Mouse (Mus musculus): ENCODE measurements at regions not wholly inside any gene's neighbourhood (a gene's known extent, or its start where the extent isn't known, plus 50 kb on each side); places are given as distances from the start of the nearest gene placed in this dataset.

DNA sequence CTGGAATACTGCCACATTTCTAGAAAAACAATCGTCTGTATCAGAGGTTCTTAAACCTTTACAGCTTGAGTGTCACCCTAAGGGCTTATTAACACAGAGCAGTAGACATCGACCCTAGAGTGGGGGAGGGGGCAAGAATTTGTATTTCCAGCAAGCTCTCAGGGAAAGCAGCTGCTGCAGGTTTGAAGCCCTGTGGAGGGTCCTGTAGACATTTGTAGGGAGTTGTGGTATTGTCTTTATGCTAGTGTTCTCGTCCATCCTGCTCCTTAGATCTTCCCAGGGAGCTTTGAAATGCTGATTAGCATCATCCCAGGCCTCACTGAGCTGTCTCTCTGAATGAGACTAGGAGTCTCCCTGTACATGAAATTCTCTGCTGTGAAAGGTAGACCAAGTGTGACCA, 196.0 kb downstream of the Ppp4r2 start:
- no peak for DNase-seq (ENCODE audit: low spot score)
- Histone ChIP-seq H3K27ac (no peak overlapping the region), H3K27me3 (ENCODE audit: insufficient read depth, poor library complexity, severe bottlenecking) (no peaks in the 10 kb centered on the region), H3K36me3 (no peaks in the 10 kb centered on the region), H3K4me3 (no peak overlapping the region), H3K9me3 (no peaks in the 10 kb centered on the region), H3K4me1 (no peaks in the 10 kb centered on the region)
- WGBS, result 47% methylated on average over 3 of the region's 3 CpGs

- no peak for DNase-seq (ENCODE audit: low spot score)
- WGBS, result 81% methylated on average over 13 of the region's 13 CpGs
These were observed 197.2 kb downstream of the Ppp4r2 start for GRCm38 (mm10) chr6:101030451-101031125.

GRCm38 (mm10) chr6:101046755-101047154, 213.3 kb downstream of the Ppp4r2 start:
- Histone ChIP-seq H3K4me3 (no peak overlapping the region), H3K9me3 (no peaks in the 10 kb centered on the region), H3K36me3 (no peaks in the 10 kb centered on the region), H3K4me1 (no peaks in the 10 kb centered on the region), H3K27me3 (ENCODE audit: insufficient read depth, poor library complexity, severe bottlenecking) (no peaks in the 10 kb centered on the region), H3K27ac (no peak overlapping the region)
- no peak for DNase-seq (ENCODE audit: low spot score)
- WGBS, result 73% methylated on average over 6 of the region's 6 CpGs

More at GRCm38 (mm10) chr6:101030451-101031125, 197.2 kb downstream of the Ppp4r2 start:
- Histone ChIP-seq H3K9me3 (no peaks in the 10 kb centered on the region), H3K27me3 (ENCODE audit: insufficient read depth, poor library complexity, severe bottlenecking) (no peaks in the 10 kb centered on the region), H3K27ac (no peak overlapping the region), H3K36me3 (no peaks in the 10 kb centered on the region), H3K4me1 (no peaks in the 10 kb centered on the region), H3K4me3 (no peak overlapping the region)

GRCm38 (mm10) chr6:101047195-101047594, 213.8 kb downstream of the Ppp4r2 start:
- Histone ChIP-seq H3K9me3 (no peaks in the 10 kb centered on the region), H3K36me3 (no peaks in the 10 kb centered on the region), H3K27me3 (ENCODE audit: insufficient read depth, poor library complexity, severe bottlenecking) (no peaks in the 10 kb centered on the region), H3K4me1 (no peaks in the 10 kb centered on the region), H3K27ac (no peak overlapping the region), H3K4me3 (no peak overlapping the region)
- WGBS, result 91% methylated on average over 10 of the region's 10 CpGs
- no peak for DNase-seq (ENCODE audit: low spot score)

GRCm38 (mm10) chr6:101048431-101048830, 215.0 kb downstream of the Ppp4r2 start:
- H3K4me3 ChIP-seq, result no peak overlapping the region

DNA sequence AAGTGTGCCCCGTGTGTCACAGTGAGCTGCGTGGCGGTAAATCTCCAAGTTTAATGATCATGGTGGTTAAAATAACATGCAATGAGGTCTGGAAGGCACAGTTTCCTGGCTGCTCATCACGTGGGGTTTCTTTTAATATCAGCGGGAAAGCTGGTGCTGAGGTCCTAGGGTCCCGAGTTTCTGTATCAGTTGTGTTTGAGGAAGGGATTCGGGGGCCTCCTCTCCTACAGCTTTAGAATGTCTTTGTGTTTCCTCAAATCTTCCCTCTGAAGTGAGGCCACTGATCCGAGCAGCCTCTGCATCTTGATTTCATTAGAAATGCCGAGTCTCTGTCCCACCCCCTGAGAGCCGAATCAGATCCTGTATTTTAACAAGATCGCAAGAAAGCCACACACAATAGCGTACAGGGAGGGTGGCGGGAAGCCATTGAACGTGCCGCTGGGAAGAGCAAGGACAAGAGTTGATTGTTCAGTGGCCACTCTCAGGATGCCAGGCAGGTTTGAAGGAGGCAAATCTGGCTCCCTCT, 215.5 kb downstream of the Ppp4r2 start:
- H3K36me3 ChIP-seq, result no peaks in the 10 kb centered on the region
- no peaks in the 10 kb centered on the region for H3K27me3 ChIP-seq (ENCODE audit: insufficient read depth, poor library complexity, severe bottlenecking)
- H3K9me3 ChIP-seq, result no peaks in the 10 kb centered on the region
- no peak overlapping the region for H3K4me3 ChIP-seq
- no peaks in the 10 kb centered on the region for H3K4me1 ChIP-seq
- no peak for DNase-seq (ENCODE audit: low spot score)
- WGBS, result 74% methylated on average over 15 of the region's 15 CpGs
- no peak overlapping the region for H3K27ac ChIP-seq

More at GRCm38 (mm10) chr6:101048431-101048830, 215.0 kb downstream of the Ppp4r2 start:
- Histone ChIP-seq H3K4me1 (no peaks in the 10 kb centered on the region), H3K9me3 (no peaks in the 10 kb centered on the region), H3K27me3 (ENCODE audit: insufficient read depth, poor library complexity, severe bottlenecking) (no peaks in the 10 kb centered on the region), H3K27ac (no peak overlapping the region), H3K36me3 (no peaks in the 10 kb centered on the region)
- DNase-seq (ENCODE audit: low spot score), result no peak
- WGBS, result 87% methylated on average over 1 of the region's 1 CpGs

DNA sequence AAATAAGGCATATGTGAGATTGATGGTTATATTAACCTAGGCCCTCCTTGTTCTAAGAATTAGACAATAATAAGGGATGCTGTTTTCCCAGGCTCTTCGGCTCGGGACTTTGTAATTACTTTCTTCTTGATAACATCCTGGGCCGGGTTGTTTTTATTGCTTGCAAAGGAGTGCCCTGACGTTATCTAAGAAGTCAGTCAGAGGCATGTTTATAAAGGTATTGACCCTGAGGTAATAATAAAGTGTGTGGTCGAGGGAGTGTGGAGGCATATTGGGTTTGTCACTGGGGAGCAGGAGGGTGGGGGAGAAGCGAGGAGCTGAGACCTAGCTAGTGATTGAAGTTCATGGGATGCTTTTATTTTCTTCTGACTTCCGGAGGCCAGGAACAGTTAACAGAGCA, 221.5 kb downstream of the Ppp4r2 start:
- WGBS, result 54% methylated on average over 7 of the region's 7 CpGs
- DNase-seq (ENCODE audit: low spot score), result no peak
- Histone ChIP-seq H3K9me3 (no peaks in the 10 kb centered on the region), H3K36me3 (no peaks in the 10 kb centered on the region), H3K4me1 (0 out of 2 replicates have a peak, but pooled peaks cover 3% of the 10 kb centered on the region), H3K27me3 (ENCODE audit: insufficient read depth, poor library complexity, severe bottlenecking) (peaks cover under 1% of the 10 kb centered on the region; the same call in 1 of the 2 replicates), H3K27ac (no peak overlapping the region), H3K4me3 (no peak overlapping the region)

DNA sequence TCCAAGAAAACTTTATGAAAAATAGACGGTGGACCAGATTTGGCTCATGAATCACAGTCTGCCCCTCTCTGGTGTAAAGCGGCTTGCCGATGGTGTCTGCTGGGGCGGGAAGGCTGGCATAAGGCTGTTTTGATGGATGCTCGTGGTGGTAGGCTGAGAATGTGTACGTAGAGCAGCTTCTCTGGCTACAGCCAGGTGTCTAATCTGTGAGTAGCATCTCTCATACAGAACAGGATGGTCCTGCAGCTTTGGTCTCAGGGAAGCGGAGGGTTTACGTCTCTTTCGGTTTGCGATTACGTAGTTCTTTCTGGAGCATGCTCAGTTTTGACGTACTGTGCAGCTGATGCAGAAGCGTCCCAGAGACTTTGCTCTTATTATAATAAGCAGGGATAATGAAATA, 222.9 kb downstream of the Ppp4r2 start:
- no peak overlapping the region for H3K27ac ChIP-seq
- no peak overlapping the region for H3K4me3 ChIP-seq
- no peaks in the 10 kb centered on the region for H3K9me3 ChIP-seq
- 91% methylated on average over 13 of the region's 13 CpGs for WGBS
- DNase-seq (ENCODE audit: low spot score), result no peak
- peaks cover 3% of the 10 kb centered on the region; the same call in 1 of the 2 replicates for H3K27me3 ChIP-seq (ENCODE audit: insufficient read depth, poor library complexity, severe bottlenecking)
- 0 out of 2 replicates have a peak, but pooled peaks cover 3% of the 10 kb centered on the region for H3K4me1 ChIP-seq
- H3K36me3 ChIP-seq, result no peaks in the 10 kb centered on the region

GRCm38 (mm10) chr6:101059058-101059457, 225.6 kb downstream of the Ppp4r2 start:
- no peak overlapping the region for H3K4me3 ChIP-seq
- H3K36me3 ChIP-seq, result no peaks in the 10 kb centered on the region
- no peak for DNase-seq (ENCODE audit: low spot score)
- WGBS, result 84% methylated on average over 8 of the region's 8 CpGs
- H3K4me1 ChIP-seq, result 0 out of 2 replicates have a peak, but pooled peaks cover 3% of the 10 kb centered on the region
- no peaks in the 10 kb centered on the region for H3K9me3 ChIP-seq
- H3K27me3 ChIP-seq (ENCODE audit: insufficient read depth, poor library complexity, severe bottlenecking), result peaks cover 3% of the 10 kb centered on the region; the same call in 1 of the 2 replicates
- no peak overlapping the region for H3K27ac ChIP-seq

DNA sequence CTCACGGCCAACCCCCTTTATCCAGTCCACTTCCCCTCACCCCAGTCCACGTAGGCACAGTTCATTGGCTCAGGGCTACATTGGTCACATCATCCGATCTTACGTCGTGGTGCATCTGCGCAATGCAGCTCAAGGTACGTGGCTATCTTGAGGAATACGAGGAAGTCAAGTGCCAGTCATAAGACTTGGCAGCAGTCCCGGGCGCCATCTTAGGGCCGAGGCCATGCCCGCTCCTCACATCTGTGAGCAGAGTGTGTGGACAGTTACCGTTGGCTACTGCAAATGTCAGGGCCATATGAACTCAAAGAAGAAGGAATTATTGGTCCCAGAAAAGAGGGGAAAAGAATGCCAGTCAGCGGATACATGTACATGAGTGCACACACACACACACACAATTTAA, 228.8 kb downstream of the Ppp4r2 start:
- Histone ChIP-seq H3K27ac (no peak overlapping the region), H3K9me3 (no peaks in the 10 kb centered on the region), H3K36me3 (no peaks in the 10 kb centered on the region), H3K27me3 (ENCODE audit: insufficient read depth, poor library complexity, severe bottlenecking) (peaks cover 3% of the 10 kb centered on the region; the same call in 1 of the 2 replicates), H3K4me1 (no peaks in the 10 kb centered on the region), H3K4me3 (no peak overlapping the region)
- no peak for DNase-seq (ENCODE audit: low spot score)
- 88% methylated on average over 14 of the region's 14 CpGs for WGBS

GRCm38 (mm10) chr6:101075753-101076516, 242.5 kb downstream of the Ppp4r2 start:
- Histone ChIP-seq H3K4me3 (no peak overlapping the region), H3K27ac (no peak overlapping the region), H3K27me3 (ENCODE audit: insufficient read depth, poor library complexity, severe bottlenecking) (no peaks in the 10 kb centered on the region), H3K4me1 (no peaks in the 10 kb centered on the region), H3K9me3 (no peaks in the 10 kb centered on the region), H3K36me3 (no peaks in the 10 kb centered on the region)
- DNase-seq (ENCODE audit: low spot score), result no peak
- 81% methylated on average over 8 of the region's 8 CpGs for WGBS

GRCm38 (mm10) chr6:101078294-101078693, 244.9 kb downstream of the Ppp4r2 start:
- Histone ChIP-seq H3K4me1 (no peaks in the 10 kb centered on the region), H3K9me3 (no peaks in the 10 kb centered on the region), H3K36me3 (no peaks in the 10 kb centered on the region), H3K4me3 (no peak overlapping the region), H3K27me3 (ENCODE audit: insufficient read depth, poor library complexity, severe bottlenecking) (no peaks in the 10 kb centered on the region), H3K27ac (no peak overlapping the region)
- 86% methylated on average over 5 of the region's 5 CpGs for WGBS
- DNase-seq (ENCODE audit: low spot score), result no peak

GRCm38 (mm10) chr6:101083676-101084075, 250.3 kb downstream of the Ppp4r2 start:
- Histone ChIP-seq H3K27ac (no peak overlapping the region), H3K4me1 (no peaks in the 10 kb centered on the region), H3K36me3 (no peaks in the 10 kb centered on the region), H3K4me3 (no peak overlapping the region), H3K9me3 (no peaks in the 10 kb centered on the region), H3K27me3 (ENCODE audit: insufficient read depth, poor library complexity, severe bottlenecking) (no peaks in the 10 kb centered on the region)
- no peak for DNase-seq (ENCODE audit: low spot score)
- 73% methylated on average over 7 of the region's 7 CpGs for WGBS
